Mouse (Mus musculus): Measurements from ENCODE around the gene Gata2. TPM values are rescaled to one million over a fixed set of nuclear protein-coding genes. Genes with fewer than 3 reads are reported as not detected.

Gene Gata2
- polyA plus RNA-seq, 1 experiment = 6.0 TPM

DNA sequence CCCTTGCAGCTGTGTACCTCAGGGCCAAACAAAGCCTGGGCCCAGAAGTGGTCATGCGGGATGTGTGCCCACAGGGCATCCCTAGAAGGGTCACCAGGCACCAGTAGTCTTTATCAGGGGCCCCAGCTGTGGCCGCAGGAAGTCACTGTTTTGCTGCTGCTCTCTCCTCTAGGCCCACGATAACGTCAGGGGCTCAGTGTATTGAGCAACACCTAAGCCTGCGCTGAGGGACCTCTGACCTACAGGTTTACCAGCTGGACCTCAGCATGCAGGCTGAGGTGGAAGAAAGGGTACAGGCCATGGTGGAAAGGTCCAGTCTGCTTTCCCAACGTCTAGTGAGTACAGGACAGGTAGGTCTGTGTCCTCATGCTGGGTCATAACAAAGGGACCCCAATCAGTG lies 60.4 kb downstream of the Gata2 start:
- no peak for TF ChIP-seq EP300 (IDR thresholded peaks at IDR 0.05; ENCODE audit: insufficient read depth, low read depth, low read length)
- no peak for TF ChIP-seq POLR2A (IDR thresholded peaks at IDR 0.05; ENCODE audit: insufficient read depth, low read length)
- no peak for TF ChIP-seq CTCF (IDR thresholded peaks at IDR 0.05; ENCODE audit: low read depth, low read length)
- H3K27ac ChIP-seq (ENCODE audit: insufficient read depth, low read length) = no peak overlapping the region
- H3K27me3 ChIP-seq (ENCODE audit: control insufficient read depth, insufficient read depth, low read length, poor library complexity, severe bottlenecking) = no peaks in the 10 kb centered on the region
- no peaks in the 10 kb centered on the region for H3K9me3 ChIP-seq (replicated peaks; ENCODE audit: control insufficient read depth, insufficient read depth, low read length, poor library complexity, severe bottlenecking)
- H3K4me1 ChIP-seq (ENCODE audit: control insufficient read depth, insufficient read depth, low read length) = no peaks in the 10 kb centered on the region
- H3K9ac ChIP-seq (ENCODE audit: low read depth, poor library complexity, severe bottlenecking) = no peak overlapping the region
- H3K36me3 ChIP-seq (ENCODE audit: control insufficient read depth, insufficient read depth, low read length, poor library complexity, severe bottlenecking) = no peaks in the 10 kb centered on the region
- H3K4me3 ChIP-seq (ENCODE audit: low read depth, low read length) = no peak overlapping the region

DNA sequence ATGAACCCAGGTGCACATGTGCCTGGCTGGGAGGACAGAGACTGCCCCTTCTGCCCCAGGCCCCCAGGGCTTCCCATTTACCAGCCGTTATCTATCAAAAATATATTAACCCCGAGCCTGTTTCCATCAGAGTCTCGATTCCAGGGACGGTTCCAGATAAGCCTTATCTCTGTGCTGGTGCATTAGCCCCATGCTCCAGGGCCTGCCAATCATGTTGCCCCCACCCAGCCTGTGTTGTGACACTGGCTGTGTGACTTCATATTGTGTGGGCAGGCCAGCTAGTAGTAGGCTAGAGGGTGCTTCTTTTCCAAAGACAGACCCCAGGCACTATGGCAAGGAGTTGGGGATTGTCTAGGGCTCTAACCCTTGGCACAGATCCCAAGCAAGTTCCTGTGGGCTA lies 61.7 kb downstream of the Gata2 start:
- no peak for TF ChIP-seq CTCF (IDR thresholded peaks at IDR 0.05; ENCODE audit: low read depth, low read length)
- TF ChIP-seq EP300 (IDR thresholded peaks at IDR 0.05; ENCODE audit: insufficient read depth, low read depth, low read length) = no peak
- no peak for TF ChIP-seq POLR2A (IDR thresholded peaks at IDR 0.05; ENCODE audit: insufficient read depth, low read length)
- H3K27ac ChIP-seq (ENCODE audit: insufficient read depth, low read length) = no peak overlapping the region
- H3K9me3 ChIP-seq (replicated peaks; ENCODE audit: control insufficient read depth, insufficient read depth, low read length, poor library complexity, severe bottlenecking) = no peaks in the 10 kb centered on the region
- H3K4me1 ChIP-seq (ENCODE audit: control insufficient read depth, insufficient read depth, low read length) = no peaks in the 10 kb centered on the region
- H3K27me3 ChIP-seq (ENCODE audit: control insufficient read depth, insufficient read depth, low read length, poor library complexity, severe bottlenecking) = no peaks in the 10 kb centered on the region
- H3K36me3 ChIP-seq (ENCODE audit: control insufficient read depth, insufficient read depth, low read length, poor library complexity, severe bottlenecking) = no peaks in the 10 kb centered on the region
- H3K9ac ChIP-seq (ENCODE audit: low read depth, poor library complexity, severe bottlenecking) = no peak overlapping the region
- H3K4me3 ChIP-seq (ENCODE audit: low read depth, low read length) = no peak overlapping the region

Other genes starting within 250 kb of the Gata2 start
- 39.0 and 47.3 TPM in 2 replicates for gene H1fx, start 212.3 kb upstream of the Gata2 start, polyA plus RNA-seq (2011; ENCODE audit: insufficient read depth, insufficient read length, low read depth, missing spikeins)
- gene Rab7, start 148.6 kb upstream of the Gata2 start, polyA plus RNA-seq (2011; ENCODE audit: insufficient read depth, insufficient read length, low read depth, missing spikeins) = 154 and 163 TPM in 2 replicates
- gene Rpn1, start 109.4 kb upstream of the Gata2 start, polyA plus RNA-seq (2011; ENCODE audit: insufficient read depth, insufficient read length, low read depth, missing spikeins) = 222 and 238 TPM in 2 replicates
- not detected in 2 replicates for gene Dnajb8, start 28.4 kb downstream of the Gata2 start, polyA plus RNA-seq (2011; ENCODE audit: insufficient read depth, insufficient read length, low read depth, missing spikeins)

All from ES-Bruce4 (cell line).